In genomic region chr11:106789649-106790048, GRCm38 (mm10) we compare ENCODE assay signal across 8 mouse cellular contexts. TPM values are rescaled to one million over a fixed set of nuclear protein-coding genes. Genes with fewer than 3 reads are reported as not detected.
DNase-seq lines count a peak whose midpoint lies in the region; ATAC-seq and TF ChIP-seq lines count a peak whose summit lies in the region.

No protein-coding gene starts in this region.

- H3K27me3 ChIP-seq in kidney, embryonic 16.5 days (ENCODE audit: insufficient read depth, low read length), result no peaks in the 10 kb centered on the region
- H3K27me3 ChIP-seq in hindbrain, embryonic 10.5 days (ENCODE audit: insufficient read depth, poor library complexity, severe bottlenecking), result no peaks in the 10 kb centered on the region
- H3K27me3 ChIP-seq in midbrain, embryonic 14.5 days (ENCODE audit: control insufficient read depth, insufficient read depth, low read length), result no peaks in the 10 kb centered on the region

- peak overlapping the region; percentile 97 for H3K27ac ChIP-seq in kidney, embryonic 16.5 days (ENCODE audit: low read length)
- H3K27ac ChIP-seq in hindbrain, embryonic 10.5 days, result peak overlapping the region; percentile 100
- H3K27ac ChIP-seq in midbrain, embryonic 14.5 days (replicated peaks; ENCODE audit: low read depth, low read length), result peak overlapping the region; percentile 98

- no peaks in the 10 kb centered on the region for H3K9me3 ChIP-seq in kidney, embryonic 16.5 days (ENCODE audit: low read length)
- H3K9me3 ChIP-seq in hindbrain, embryonic 10.5 days, result no peaks in the 10 kb centered on the region
- H3K9me3 ChIP-seq in midbrain, embryonic 14.5 days (ENCODE audit: control insufficient read depth, low read length), result no peaks in the 10 kb centered on the region

- DNase-seq in kidney, postnatal 25 days, result no peak
- DNase-seq in brain, embryonic 14.5 days (ENCODE audit: low read depth), result peak; percentile 63
- peak; percentile 20 for DNase-seq in hindbrain, embryonic 10.5 days (ENCODE audit: low spot score)
- peak; percentile 61 for DNase-seq in midbrain, embryonic 14.5 days
- DNase-seq in urinary bladder, postnatal 25 days (ENCODE audit: low spot score), result no peak
- DNase-seq in right cerebral cortex, postnatal 25 days, result no peak
- no peak for DNase-seq in thymus, postnatal 36 days

- H3K9ac ChIP-seq in kidney, embryonic 16.5 days (replicated peaks; ENCODE audit: low read length), result peak overlapping the region; percentile 99
- peak overlapping the region; percentile 99 for H3K9ac ChIP-seq in midbrain, embryonic 14.5 days (replicated peaks; ENCODE audit: low read length)

- TF ChIP-seq POLR2A in brain, embryonic 14.5 days (IDR thresholded peaks at IDR 0.05; ENCODE audit: borderline replicate concordance, extremely low read depth, insufficient read depth, insufficient read length, poor library complexity, severe bottlenecking), result no peak

- H3K36me3 ChIP-seq in kidney, embryonic 16.5 days (ENCODE audit: insufficient read depth, low read length), result peaks cover 32% of the 10 kb centered on the region
- H3K36me3 ChIP-seq in hindbrain, embryonic 10.5 days, result peaks cover 59% of the 10 kb centered on the region
- peaks cover 38% of the 10 kb centered on the region for H3K36me3 ChIP-seq in midbrain, embryonic 14.5 days (ENCODE audit: control insufficient read depth, insufficient read depth, low read length)

- peak overlapping the region; percentile 93 for H3K4me2 ChIP-seq in kidney, embryonic 16.5 days (replicated peaks; ENCODE audit: low read depth, low read length)
- H3K4me2 ChIP-seq in midbrain, embryonic 14.5 days (ENCODE audit: low read length), result peak overlapping the region; percentile 60

- peak overlapping the region; percentile 95 for H3K4me3 ChIP-seq in kidney, embryonic 16.5 days (ENCODE audit: low read length)
- H3K4me3 ChIP-seq in hindbrain, embryonic 10.5 days, result peak overlapping the region; percentile 97
- peak overlapping the region; percentile 95 for H3K4me3 ChIP-seq in midbrain, embryonic 14.5 days (replicated peaks; ENCODE audit: low read depth, low read length)

- peaks cover 19% of the 10 kb centered on the region for H3K4me1 ChIP-seq in kidney, embryonic 16.5 days (ENCODE audit: insufficient read depth, low read length)
- peaks cover 25% of the 10 kb centered on the region for H3K4me1 ChIP-seq in hindbrain, embryonic 10.5 days (replicated peaks)
- H3K4me1 ChIP-seq in midbrain, embryonic 14.5 days (ENCODE audit: control insufficient read depth, insufficient read depth, low read length), result peaks cover 20% of the 10 kb centered on the region

- 0% methylated on average over 6 of the region's 6 CpGs for WGBS in kidney, embryonic 16.5 days
- WGBS in hindbrain, embryonic 10.5 days, result under 1% methylated on average over 6 of the region's 6 CpGs
- WGBS in midbrain, embryonic 14.5 days, result under 1% methylated on average over 6 of the region's 6 CpGs

- no peak for ATAC-seq in kidney, embryonic 16.5 days (ENCODE audit: low FRiP score, low TSS enrichment)
- no peak for ATAC-seq in midbrain, embryonic 14.5 days (ENCODE audit: low FRiP score, low TSS enrichment)

- TF ChIP-seq CTCF in brain, embryonic 14.5 days (IDR thresholded peaks at IDR 0.05; ENCODE audit: borderline replicate concordance, extremely low read depth, insufficient read depth, insufficient read length), result no peak

RNA-seq across cellular contexts. Expression of gene Cep95, which starts 0.6 kb away (rescaled TPM):
- polyA plus RNA-seq in kidney, embryonic 16.5 days (2015; fragmentation: Nextera tagmentation; extraction: Ambion mirVana), result 21.9 and 24.4 TPM in 2 replicates
- 20.3 and 22.3 TPM in 2 replicates for polyA plus RNA-seq in brain, embryonic 14.5 days (2012; rRNA removed)
- 14.8 and 20.2 TPM in 2 replicates for polyA plus RNA-seq in hindbrain, embryonic 10.5 days (2016; fragmentation: Nextera tagmentation; extraction: Ambion mirVana)
- 13.9 and 14.4 TPM in 2 replicates for polyA plus RNA-seq in midbrain, embryonic 14.5 days (2014; fragmentation: Nextera tagmentation; extraction: Ambion mirVana)

RNA-seq across cellular contexts. Expression of gene Ddx5, which starts 0.7 kb away (rescaled TPM):
- polyA plus RNA-seq in kidney, embryonic 16.5 days (2015; fragmentation: Nextera tagmentation; extraction: Ambion mirVana), result 369 and 372 TPM in 2 replicates
- polyA plus RNA-seq in brain, embryonic 14.5 days (2012; rRNA removed), result 597 and 653 TPM in 2 replicates
- 285 and 301 TPM in 2 replicates for polyA plus RNA-seq in hindbrain, embryonic 10.5 days (2016; fragmentation: Nextera tagmentation; extraction: Ambion mirVana)
- polyA plus RNA-seq in midbrain, embryonic 14.5 days (2014; fragmentation: Nextera tagmentation; extraction: Ambion mirVana), result 470 and 537 TPM in 2 replicates

RNA-seq across cellular contexts. Expression of gene Polg2, which starts 10.3 kb away (rescaled TPM):
- 9.7 and 10.6 TPM in 2 replicates for polyA plus RNA-seq in kidney, embryonic 16.5 days (2015; fragmentation: Nextera tagmentation; extraction: Ambion mirVana)
- 9.0 and 10.3 TPM in 2 replicates for polyA plus RNA-seq in brain, embryonic 14.5 days (2012; rRNA removed)
- 8.1 and 10.1 TPM in 2 replicates for polyA plus RNA-seq in hindbrain, embryonic 10.5 days (2016; fragmentation: Nextera tagmentation; extraction: Ambion mirVana)
- polyA plus RNA-seq in midbrain, embryonic 14.5 days (2014; fragmentation: Nextera tagmentation; extraction: Ambion mirVana), result 9.4 and 9.5 TPM in 2 replicates

RNA-seq across cellular contexts. Expression of gene Milr1, which starts 38.6 kb away (rescaled TPM):
- 1.1 and 1.2 TPM in 2 replicates for polyA plus RNA-seq in kidney, embryonic 16.5 days (2015; fragmentation: Nextera tagmentation; extraction: Ambion mirVana)
- polyA plus RNA-seq in brain, embryonic 14.5 days (2012; rRNA removed), result 0.36 and 0.38 TPM in 2 replicates
- polyA plus RNA-seq in hindbrain, embryonic 10.5 days (2016; fragmentation: Nextera tagmentation; extraction: Ambion mirVana), result 0.93 and 1.6 TPM in 2 replicates
- polyA plus RNA-seq in midbrain, embryonic 14.5 days (2014; fragmentation: Nextera tagmentation; extraction: Ambion mirVana), result 0.20 and 1.4 TPM in 2 replicates

RNA-seq across cellular contexts. Expression of gene Pecam1, which starts 39.2 kb away (rescaled TPM):
- 74.9 and 75.5 TPM in 2 replicates for polyA plus RNA-seq in kidney, embryonic 16.5 days (2015; fragmentation: Nextera tagmentation; extraction: Ambion mirVana)
- polyA plus RNA-seq in brain, embryonic 14.5 days (2012; rRNA removed), result 15.7 and 24.8 TPM in 2 replicates
- polyA plus RNA-seq in hindbrain, embryonic 10.5 days (2016; fragmentation: Nextera tagmentation; extraction: Ambion mirVana), result 17.3 and 18.3 TPM in 2 replicates
- polyA plus RNA-seq in midbrain, embryonic 14.5 days (2014; fragmentation: Nextera tagmentation; extraction: Ambion mirVana), result 9.7 and 14.8 TPM in 2 replicates

Comparison
In these comparisons a context has a peak if more than half of its experiments do, and no peak if none do; other contexts are left out.
1. DNase-seq: peak in brain, embryonic 14.5 days (single experiment), hindbrain, embryonic 10.5 days (single experiment) and midbrain, embryonic 14.5 days (single experiment); none in kidney, postnatal 25 days (0 of 2), urinary bladder, postnatal 25 days (single experiment), right cerebral cortex, postnatal 25 days (single experiment) and thymus, postnatal 36 days (0 of 2).
2. Peak in every context shown above with its lines, with median percentiles within 50 percentile points of each other: H3K27ac ChIP-seq and H3K4me3 ChIP-seq.